Mouse (Mus musculus): ENCODE data around the gene Olfr569. TPM values are rescaled to one million over a fixed set of nuclear protein-coding genes. Genes with fewer than 3 reads are reported as not detected.

Olfr569 gene
- not detected for total RNA-seq (2021)
- long read RNA-seq, experiment 1, result 0 reads
- long read RNA-seq, experiment 2, result 0 reads

- no peak for TF ChIP-seq CTCF (IDR thresholded peaks at IDR 0.05)
- no peak within 1 kb of the TSS for H3K4me3 ChIP-seq
- intact Hi-C loops (cut with DNase I), result no loop called here
- no peak within 1 kb of the TSS for H3K27ac ChIP-seq
- no peak for DNase-seq
These were observed at the start of gene Olfr569 for GRCm38 (mm10) chr7:102890782-102891181. Gene Olfr569 (minus strand): TSS chr7:102890882.

- H3K4me3 ChIP-seq, result no peak overlapping the region
- TF ChIP-seq CTCF (IDR thresholded peaks at IDR 0.05), result no peak
- intact Hi-C loops (cut with DNase I), result no loop called here
These were observed 36.4 kb upstream of the Olfr569 start for GRCm38 (mm10) chr7:102927105-102927504.

DNA sequence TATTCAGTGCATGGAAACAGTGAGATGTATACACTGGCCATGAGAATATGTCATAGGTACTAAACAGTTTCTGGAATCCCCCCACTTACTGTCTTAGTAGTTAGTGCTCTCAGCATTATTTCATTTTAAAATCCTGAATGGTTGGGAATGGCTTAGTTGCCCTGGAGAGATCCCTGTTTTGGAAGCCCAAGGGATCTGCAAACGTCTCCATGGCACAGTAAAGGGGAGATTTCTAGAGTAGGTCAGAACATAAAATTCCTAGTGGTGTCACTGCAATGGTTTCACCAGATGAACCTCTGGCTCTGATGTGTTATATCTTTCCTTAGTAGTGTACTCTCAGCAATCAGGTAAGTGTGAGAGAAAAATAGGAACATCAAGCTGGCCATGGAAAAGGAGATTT, 33.4 kb upstream of the Olfr569 start, which contains the start of gene Olfr572:
Gene Olfr572 (plus strand): TSS at position 301 of the 400 bp plus-strand sequence.
- Histone ChIP-seq H3K27ac (no peak within 1 kb of the TSS), H3K4me3 (no peak within 1 kb of the TSS)
- intact Hi-C loops (cut with DNase I), result no loop called here
- no peak for DNase-seq
- no peak for TF ChIP-seq CTCF (IDR thresholded peaks at IDR 0.05)

More at GRCm38 (mm10) chr7:102927105-102927504, 36.4 kb upstream of the Olfr569 start:
- DNase-seq, result no peak
- H3K27ac ChIP-seq, result no peak overlapping the region

- H3K4me3 ChIP-seq, result no peak overlapping the region
- TF ChIP-seq CTCF (IDR thresholded peaks at IDR 0.05), result peak; percentile 47
- intact Hi-C loops (cut with DNase I), result loop anchor here (5.0 kb wide), 2 partner anchors 252 to 407 kb away; no protein-coding TSS in a partner anchor
- no peak for DNase-seq
- H3K27ac ChIP-seq, result no peak overlapping the region
These were observed 28.9 kb upstream of the Olfr569 start for GRCm38 (mm10) chr7:102919632-102920031.

GRCm38 (mm10) chr7:102917032-102917875, 26.6 kb upstream of the Olfr569 start, which contains the start of gene Olfr571:
Gene Olfr571 (minus strand): TSS chr7:102917536.
- no peak for DNase-seq
- intact Hi-C loops (cut with DNase I), result loop anchor here (5.0 kb wide), 2 partner anchors 250 to 405 kb away; no protein-coding TSS in a partner anchor

GRCm38 (mm10) chr7:102916405-102916804, 25.7 kb upstream of the Olfr569 start:
- H3K4me3 ChIP-seq, result no peak overlapping the region
- no peak for DNase-seq
- intact Hi-C loops (cut with DNase I), result loop anchor here (5.0 kb wide), 2 partner anchors 249 to 404 kb away; no protein-coding TSS in a partner anchor
- TF ChIP-seq CTCF (IDR thresholded peaks at IDR 0.05), result no peak
- no peak overlapping the region for H3K27ac ChIP-seq

More at GRCm38 (mm10) chr7:102917032-102917875, 26.6 kb upstream of the Olfr569 start, which contains the start of gene Olfr571:
- Histone ChIP-seq H3K27ac (no peak within 1 kb of the TSS), H3K4me3 (no peak within 1 kb of the TSS)
- no peak for TF ChIP-seq CTCF (IDR thresholded peaks at IDR 0.05)

DNA sequence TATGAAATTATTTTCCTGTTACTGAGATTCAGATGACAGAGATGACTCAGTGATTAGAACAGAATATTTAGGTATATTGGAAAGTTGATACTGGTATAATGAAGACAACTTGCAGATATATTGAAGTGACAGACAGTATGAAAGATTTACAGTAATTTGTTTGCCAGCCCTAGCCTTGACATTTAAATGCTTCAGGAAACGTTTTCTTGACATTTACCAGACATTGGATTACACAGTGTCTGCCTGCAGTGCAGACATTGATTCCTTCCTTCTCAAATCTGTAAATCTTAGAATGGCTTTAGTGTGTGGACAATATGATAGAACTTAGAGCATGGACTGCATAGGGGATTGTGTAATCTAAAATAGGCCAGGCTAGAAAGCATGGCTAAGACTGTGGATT, 24.6 kb upstream of the Olfr569 start:
- Histone ChIP-seq H3K4me3 (no peak overlapping the region), H3K27ac (no peak overlapping the region)
- no peak for TF ChIP-seq CTCF (IDR thresholded peaks at IDR 0.05)
- no peak for DNase-seq
- intact Hi-C loops (cut with DNase I), result loop anchor here (5.0 kb wide), 2 partner anchors 248 to 403 kb away; no protein-coding TSS in a partner anchor

DNA sequence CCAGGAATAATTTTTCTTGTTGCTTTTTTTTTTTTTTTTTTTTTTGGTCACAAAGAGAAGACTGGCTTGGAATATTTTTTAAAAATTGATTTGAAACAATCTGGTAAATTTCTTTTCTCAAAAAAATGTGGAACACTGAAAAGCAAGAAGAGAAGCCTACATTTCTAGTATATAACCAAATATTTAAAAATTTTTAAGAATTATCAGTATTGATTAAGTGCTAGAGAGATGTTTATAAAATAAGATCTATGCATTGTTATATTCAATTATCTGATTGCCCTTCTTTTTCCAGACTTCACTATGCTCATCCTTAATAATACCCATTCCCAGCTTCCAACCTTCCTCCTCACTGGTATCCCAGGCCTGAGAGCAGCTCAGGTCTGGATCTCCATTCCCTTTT, 13.9 kb downstream of the Olfr569 start, which contains the start of gene Olfr568:
Gene Olfr568 (plus strand): TSS at position 301 of the 400 bp plus-strand sequence.
- Histone ChIP-seq H3K27ac (no peak within 1 kb of the TSS), H3K4me3 (no peak within 1 kb of the TSS)
- DNase-seq, result no peak
- intact Hi-C loops (cut with DNase I), result no loop called here
- no peak for TF ChIP-seq CTCF (IDR thresholded peaks at IDR 0.05)

- TF ChIP-seq CTCF (IDR thresholded peaks at IDR 0.05), result no peak
- no peak for DNase-seq
- intact Hi-C loops (cut with DNase I), result no loop called here
These were observed 32.0 kb downstream of the Olfr569 start, which contains the start of gene Olfr566 for GRCm38 (mm10) chr7:102858665-102859064. Gene Olfr566 (minus strand): TSS chr7:102858765.

DNA sequence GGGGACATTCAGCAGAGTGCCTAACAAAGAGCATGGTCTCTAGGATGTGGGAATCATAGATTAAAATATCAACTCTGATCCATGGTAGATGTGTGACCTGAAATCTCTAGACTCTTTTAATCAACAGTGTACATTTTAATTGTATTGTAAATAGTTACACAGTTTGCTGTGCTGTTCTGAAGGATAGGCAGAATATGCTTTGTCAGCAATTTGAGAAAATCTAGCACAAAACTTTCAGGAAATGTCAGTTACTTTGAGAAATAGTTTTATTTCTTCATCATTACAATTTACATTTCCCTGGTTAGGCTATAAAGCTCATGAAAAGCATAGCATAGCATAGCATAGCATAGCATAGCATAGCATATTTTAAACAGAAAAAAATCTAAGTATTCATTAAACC, 34.9 kb downstream of the Olfr569 start:
- Histone ChIP-seq H3K4me3 (no peak overlapping the region), H3K27ac (no peak overlapping the region)
- no peak for DNase-seq
- TF ChIP-seq CTCF (IDR thresholded peaks at IDR 0.05), result no peak
- intact Hi-C loops (cut with DNase I), result no loop called here

More at GRCm38 (mm10) chr7:102858665-102859064, 32.0 kb downstream of the Olfr569 start, which contains the start of gene Olfr566:
- Histone ChIP-seq H3K27ac (no peak within 1 kb of the TSS), H3K4me3 (no peak within 1 kb of the TSS)

Other genes with a start within 250 kb of the Olfr569 start
- not detected for gene Olfr555, start 232.1 kb downstream of the Olfr569 start, total RNA-seq (2021)
- gene Olfr556, start 226.0 kb downstream of the Olfr569 start, total RNA-seq (2021), result not detected
- gene Trim68, start 203.6 kb downstream of the Olfr569 start, total RNA-seq (2021), result 1 to 10 TPM; 4.0 to 4.8 TPM
- not detected for gene Olfr557, start 195.0 kb downstream of the Olfr569 start, total RNA-seq (2021)
- gene Olfr558, start 188.7 kb downstream of the Olfr569 start, total RNA-seq (2021), result 1 to 10 TPM; 1.4 to 1.5 TPM
- gene Olfr33, start 171.8 kb downstream of the Olfr569 start, total RNA-seq (2021), result not detected
- gene Olfr559, start 163.4 kb downstream of the Olfr569 start, total RNA-seq (2021), result not detected
- not detected for gene Olfr560, start 131.5 kb downstream of the Olfr569 start, total RNA-seq (2021)
- gene Olfr78, start 131.4 kb downstream of the Olfr569 start, total RNA-seq (2021), result under 1 TPM; 0.33 to 0.61 TPM
- gene Olfr561, start 119.7 kb downstream of the Olfr569 start, total RNA-seq (2021), result not detected
- not detected for gene Olfr564, start 87.4 kb downstream of the Olfr569 start, total RNA-seq (2021)
- not detected for gene Olfr566, start 32.1 kb downstream of the Olfr569 start, total RNA-seq (2021)
- gene Olfr568, start 13.8 kb downstream of the Olfr569 start, total RNA-seq (2021), result not detected
- gene Olfr570, start 3.7 kb upstream of the Olfr569 start, total RNA-seq (2021), result not detected
- not detected for gene Olfr571, start 26.7 kb upstream of the Olfr569 start, total RNA-seq (2021)
- not detected for gene Olfr572, start 33.5 kb upstream of the Olfr569 start, total RNA-seq (2021)
- not detected for gene Olfr573-ps1, start 51.7 kb upstream of the Olfr569 start, total RNA-seq (2021)
- gene Olfr574, start 57.6 kb upstream of the Olfr569 start, total RNA-seq (2021), result not detected
- not detected for gene Olfr575, start 67.9 kb upstream of the Olfr569 start, total RNA-seq (2021)
- not detected for gene Olfr576, start 71.8 kb upstream of the Olfr569 start, total RNA-seq (2021)
- gene Olfr577, start 85.1 kb upstream of the Olfr569 start, total RNA-seq (2021), result not detected
- gene Olfr578, start 98.4 kb upstream of the Olfr569 start, total RNA-seq (2021), result not detected
- not detected for gene Olfr582, start 147.1 kb upstream of the Olfr569 start, total RNA-seq (2021)
- not detected for gene Olfr583, start 160.4 kb upstream of the Olfr569 start, total RNA-seq (2021)
- gene Olfr584, start 191.0 kb upstream of the Olfr569 start, total RNA-seq (2021), result not detected
- not detected for gene Olfr585, start 206.8 kb upstream of the Olfr569 start, total RNA-seq (2021)
- gene Olfr586, start 234.8 kb upstream of the Olfr569 start, total RNA-seq (2021), result not detected
- gene Olfr588-ps1, start 250.0 kb upstream of the Olfr569 start, total RNA-seq (2021), result not detected

All from gastrocnemius, adult 2 months (tissue).